Mouse (Mus musculus) cortical plate, adult 2 months (tissue): Measurements from ENCODE around the gene Bfsp1.

ENCODE experiments used
- CTCF ChIP-seq: fragments of 200-500 bp; IDR thresholded peaks from 2 replicates; pipeline ENCODE4 v1.5.1; 2011; ENCODE audit warnings: mild to moderate bottlenecking, control low read depth, low read length; ENCODE audit not compliant: insufficient read depth; ENCODE audit errors: extremely low read depth
- POLR2A ChIP-seq: fragments of 200-500 bp; IDR thresholded peaks from 2 replicates; pipeline ENCODE4 v1.6.1; 2011; ENCODE audit warnings: mild to moderate bottlenecking, low read length, control low read depth; ENCODE audit not compliant: insufficient read depth; ENCODE audit errors: extremely low read depth

DNA sequence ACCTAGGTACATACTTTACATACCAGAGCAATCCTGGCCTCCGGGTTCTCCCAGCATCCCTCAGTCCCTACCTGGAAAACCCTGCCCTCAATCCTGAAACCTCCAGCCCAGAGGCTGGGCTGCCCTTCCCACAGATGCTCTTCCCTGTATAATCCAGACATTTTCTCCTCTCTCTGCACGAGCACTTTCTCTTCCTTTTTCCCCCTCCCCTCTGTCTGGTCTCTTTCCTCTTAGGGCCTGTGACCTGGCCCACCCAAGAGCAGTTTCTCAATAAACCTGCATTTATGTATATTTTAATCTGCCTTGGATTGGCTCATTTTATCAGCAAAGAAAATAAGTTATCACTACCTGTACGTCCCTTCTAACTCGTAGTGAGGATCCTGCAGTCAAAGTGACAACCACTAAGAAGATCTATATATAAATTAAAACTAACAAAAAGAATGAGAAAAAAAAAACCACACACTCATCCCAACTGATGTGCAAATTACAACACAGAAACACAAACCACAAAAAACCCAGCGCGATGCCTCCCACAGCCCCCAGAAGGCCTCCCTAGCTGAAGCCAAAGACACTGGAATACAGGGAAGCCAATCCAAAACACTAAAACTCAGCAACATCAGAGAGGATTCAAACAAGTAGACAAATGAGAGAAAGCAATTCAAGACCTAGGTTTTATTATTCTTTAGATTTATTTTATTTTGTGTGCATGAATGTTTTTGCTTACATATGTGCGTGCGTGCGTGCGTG, 28.5 kb upstream of the Bfsp1 start:
- TF ChIP-seq POLR2A (no peak), CTCF (no peak)
